Mouse (Mus musculus): ENCODE results near the gene Ccdc134.

Ccdc134 gene

GRCm38 (mm10) chr15:82150042-82150441 lies 22.3 kb downstream of the Ccdc134 start:
- no peak for DNase-seq

GRCm38 (mm10) chr15:82151176-82151575 lies 23.5 kb downstream of the Ccdc134 start:
- DNase-seq, result no peak

DNA sequence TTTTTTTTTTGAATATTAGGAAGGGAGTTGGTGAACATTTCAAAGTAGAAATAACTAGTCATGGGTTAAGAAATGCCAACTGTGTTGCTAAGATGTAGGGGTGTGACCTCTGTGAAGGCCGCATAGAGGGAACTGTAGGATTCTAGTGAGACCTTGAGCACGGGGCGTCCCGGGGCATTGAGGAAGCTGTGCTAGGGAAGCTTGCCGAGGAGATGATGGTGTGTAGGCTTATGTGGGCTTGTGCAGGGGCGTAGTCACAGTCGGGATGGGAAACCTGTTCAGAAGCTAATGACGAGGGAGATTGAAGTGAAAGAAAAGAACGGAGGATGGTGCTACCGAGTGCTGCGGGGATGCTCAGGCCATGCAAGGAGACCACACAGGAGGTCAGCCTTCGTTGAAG lies 24.3 kb downstream of the Ccdc134 start:
- DNase-seq, result no peak

DNA sequence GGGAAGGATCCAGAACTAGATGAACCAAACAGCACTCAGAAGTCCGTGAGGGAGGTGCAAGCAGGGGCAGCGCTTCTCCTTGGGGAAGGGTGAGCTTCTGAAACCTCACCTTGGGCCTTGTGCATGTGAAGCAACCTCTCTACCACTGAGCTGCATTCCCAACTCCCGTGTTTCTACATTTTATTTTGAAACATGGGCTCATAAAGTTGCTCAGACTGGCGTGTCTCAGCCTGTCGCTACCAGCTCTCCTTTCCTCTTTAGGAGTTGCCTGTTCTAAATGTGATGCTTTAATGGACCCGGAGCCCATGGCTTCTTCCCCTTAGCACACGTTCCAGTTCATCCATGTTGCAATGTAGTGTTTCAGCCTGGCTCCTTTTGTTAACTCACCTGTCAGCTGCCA lies 24.7 kb downstream of the Ccdc134 start:
- no peak for DNase-seq

GRCm38 (mm10) chr15:82156298-82156697 lies 28.6 kb downstream of the Ccdc134 start:
- DNase-seq, result no peak

- DNase-seq, result no peak
These were observed 29.2 kb downstream of the Ccdc134 start for GRCm38 (mm10) chr15:82156902-82157301.

GRCm38 (mm10) chr15:82158243-82159035 lies 30.7 kb downstream of the Ccdc134 start:
- DNase-seq, result no peak

DNA sequence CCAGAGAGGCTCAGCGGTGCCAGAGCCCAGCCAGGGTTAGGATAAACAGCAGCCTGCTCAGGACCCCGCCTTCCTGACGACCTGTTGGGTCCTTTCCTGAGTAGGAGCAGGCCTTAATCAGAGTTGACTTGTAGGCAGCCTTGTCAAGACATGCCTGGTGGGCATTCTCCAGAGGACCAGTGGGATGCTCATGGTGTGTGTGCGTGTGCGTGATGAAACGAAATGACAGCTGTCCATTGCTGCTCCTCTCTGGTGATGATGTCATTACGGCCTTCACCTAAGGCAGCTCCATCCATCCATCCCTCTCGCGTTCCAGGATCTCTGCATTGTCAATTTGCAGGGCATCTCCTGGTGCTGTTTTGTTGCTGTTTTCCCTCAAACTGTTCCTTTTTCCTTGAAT lies 31.7 kb downstream of the Ccdc134 start:
- DNase-seq, result no peak

GRCm38 (mm10) chr15:82160731-82161640 lies 33.3 kb downstream of the Ccdc134 start:
- no peak for DNase-seq

GRCm38 (mm10) chr15:82161965-82162600 lies 34.4 kb downstream of the Ccdc134 start:
- no peak for DNase-seq

DNA sequence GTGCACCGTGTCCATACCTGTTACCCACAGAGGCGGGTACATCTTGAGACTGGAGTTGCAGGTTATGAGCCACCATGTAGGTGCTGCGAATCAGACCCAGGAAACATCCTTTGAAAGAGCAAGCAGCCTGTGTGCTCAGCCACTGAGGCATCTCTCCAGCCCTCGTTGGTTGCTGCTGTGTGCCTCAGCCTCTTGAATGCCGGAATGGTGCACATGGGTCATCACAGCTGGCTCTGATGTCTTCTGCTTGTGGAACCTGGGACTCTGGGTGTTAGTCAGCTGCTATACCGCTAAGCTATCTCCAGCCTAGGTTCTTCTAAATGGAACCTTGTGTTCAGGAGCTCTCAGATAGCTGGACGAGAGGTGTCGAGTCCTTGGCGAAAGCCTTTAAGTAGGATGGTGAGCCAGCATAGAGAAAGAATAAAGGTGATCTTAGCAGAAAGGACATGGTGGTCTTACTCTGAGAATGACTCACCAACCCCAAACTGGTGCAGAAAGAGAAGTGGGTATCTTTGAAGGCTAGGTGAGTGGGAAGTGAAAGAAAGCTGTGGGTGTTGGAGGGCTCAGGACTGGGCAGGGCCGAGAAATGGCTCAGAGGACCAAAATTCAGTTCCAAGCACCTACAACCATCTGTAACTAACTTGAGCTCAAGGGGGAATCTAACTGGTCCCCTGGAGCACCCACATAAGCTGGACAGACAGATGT lies 35.8 kb downstream of the Ccdc134 start:
- DNase-seq, result no peak

DNA sequence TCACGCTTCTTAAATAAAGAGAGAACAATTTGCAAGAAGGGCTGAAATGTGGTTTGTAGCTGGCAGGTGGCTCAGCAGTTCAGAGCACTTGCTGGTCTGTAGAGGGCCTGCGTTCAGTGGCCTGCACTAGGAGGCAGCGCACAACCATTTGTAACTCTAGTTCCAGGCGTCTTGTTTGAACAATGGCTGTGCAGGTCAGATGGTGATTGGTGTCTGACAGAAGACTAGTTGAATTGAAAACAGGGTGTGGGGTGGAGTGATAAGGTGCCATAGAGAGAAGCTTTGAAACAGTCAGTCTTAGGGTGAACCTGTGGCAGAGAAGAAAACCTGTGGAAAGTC lies 36.3 kb downstream of the Ccdc134 start:
- no peak for DNase-seq

GRCm38 (mm10) chr15:82164496-82164895 lies 36.8 kb downstream of the Ccdc134 start:
- no peak for DNase-seq

GRCm38 (mm10) chr15:82165332-82166239 lies 37.9 kb downstream of the Ccdc134 start:
- DNase-seq, result peak; percentile 94

GRCm38 (mm10) chr15:82166240-82167100 lies 38.7 kb downstream of the Ccdc134 start:
- DNase-seq, result no peak

DNA sequence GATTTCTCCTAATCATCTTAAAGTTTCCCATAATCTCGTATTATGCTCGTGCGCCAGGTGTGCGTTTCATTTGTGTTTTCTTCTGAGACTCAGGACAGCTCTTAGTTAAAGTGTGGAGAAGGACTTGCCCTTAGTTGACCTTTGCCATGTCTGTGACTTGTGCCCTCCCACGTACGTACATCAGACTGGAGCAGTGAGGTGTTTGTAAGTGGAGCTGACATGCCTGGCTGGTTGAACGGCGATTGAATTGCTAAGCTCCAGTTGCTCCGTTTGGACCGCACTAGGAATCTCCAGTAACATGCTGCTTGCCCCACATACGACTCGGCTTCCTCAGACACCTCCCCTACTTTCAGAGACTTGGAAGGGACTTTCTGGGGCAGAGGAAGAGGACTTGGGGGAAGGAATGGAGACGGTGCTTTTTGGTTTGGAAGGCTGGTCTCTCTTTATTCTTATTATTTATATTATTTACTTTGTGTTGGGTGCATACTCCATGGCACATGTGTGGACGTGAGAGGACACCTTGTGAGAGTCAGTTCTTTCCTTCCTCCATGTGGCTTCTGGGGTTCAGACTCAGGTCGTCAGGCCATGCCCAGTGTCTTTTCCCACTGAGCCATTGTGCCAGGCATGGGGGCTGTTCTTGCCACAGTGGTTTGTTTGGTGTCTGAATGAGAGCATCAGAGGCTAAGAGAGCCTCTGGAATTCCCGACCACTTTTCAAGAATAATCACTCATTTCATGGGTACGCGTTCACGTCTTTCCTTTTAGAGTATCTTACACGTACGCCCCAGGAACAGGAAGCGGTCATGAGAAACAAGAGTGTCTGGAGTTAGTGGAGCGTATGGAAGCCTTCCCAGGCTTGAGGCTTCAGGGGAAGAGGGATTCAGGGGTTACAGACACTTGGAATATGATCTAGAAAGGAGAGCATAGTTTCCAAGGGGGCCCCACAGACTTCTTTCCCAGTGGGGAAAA lies 39.8 kb downstream of the Ccdc134 start:
- DNase-seq, result no peak

DNA sequence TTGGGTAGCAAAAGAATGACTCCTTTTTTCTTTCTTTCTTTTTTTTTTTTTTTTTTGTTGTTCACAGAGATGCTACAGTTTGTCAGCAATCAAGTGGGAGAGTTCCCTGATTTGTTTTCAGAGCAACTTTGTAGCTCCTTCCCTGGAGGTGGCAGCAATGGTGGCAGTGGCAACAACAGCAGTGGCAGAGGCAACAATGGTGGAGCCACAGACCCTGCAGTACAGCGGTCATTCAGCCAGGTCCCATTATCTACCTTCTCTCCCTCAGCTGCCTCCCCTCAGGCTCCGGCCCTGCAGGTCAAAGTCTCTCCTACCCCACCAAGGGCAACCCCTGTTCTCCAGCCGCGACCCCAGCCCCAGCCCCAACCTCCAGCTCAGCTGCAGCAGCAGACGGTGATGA lies 41.9 kb downstream of the Ccdc134 start:
- DNase-seq, result no peak

- peak; percentile 94 for DNase-seq
These were observed 43.0 kb downstream of the Ccdc134 start for GRCm38 (mm10) chr15:82170437-82171377.

Data from heart, adult 11 months (tissue).